Mouse (Mus musculus): ENCODE results near the gene Zfp367.

- TF ChIP-seq POLR2A (IDR thresholded peaks at IDR 0.05; ENCODE audit: low read depth, low read length): no peak
- no peak for TF ChIP-seq CTCF (conservative IDR thresholded peaks at IDR 0.05; ENCODE audit: insufficient read depth, insufficient read length, low read depth, low read length)
Observed at GRCm38 (mm10) chr13:64153083-64153682, at the start of gene Zfp367.

All from kidney, adult 2 months (tissue).